Mouse (Mus musculus): ENCODE data around the gene Tle4. TPM values are rescaled to one million over a fixed set of nuclear protein-coding genes. Genes with fewer than 3 reads are reported as not detected.
A peak's percentile ranks its signal among the peaks of the same experiment; 100 is the strongest.

The Tle4 gene
- polyA plus RNA-seq, 1 experiment from 2014 or later: 13.0 TPM

DNA sequence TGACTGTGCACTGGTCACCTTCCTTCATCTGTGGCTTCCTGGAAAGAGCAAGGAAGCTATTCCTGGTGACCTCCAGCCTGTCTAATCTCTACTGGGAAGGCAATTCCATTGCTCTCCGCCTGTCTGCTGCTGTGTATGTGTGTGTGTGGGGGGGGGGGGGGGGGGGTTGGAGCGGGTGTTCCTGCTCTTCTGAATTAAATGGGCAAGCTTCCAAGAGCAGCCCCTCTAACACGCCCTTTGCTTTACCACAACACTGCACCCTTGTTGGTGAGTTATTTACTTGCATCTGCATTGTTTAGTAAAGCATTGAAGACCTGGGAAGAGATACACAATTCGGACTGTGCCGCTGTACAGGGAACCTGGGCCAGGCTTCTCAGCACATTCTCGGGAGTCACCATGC lies 170.9 kb downstream of the Tle4 start:
- no peaks in the 10 kb centered on the region for H3K27me3 ChIP-seq (replicated peaks; ENCODE audit: control insufficient read depth, insufficient read depth, low read length)
- no peak overlapping the region for H3K27ac ChIP-seq (ENCODE audit: low read depth, low read length)
- no peak for ATAC-seq (replicated peaks; ENCODE audit: low FRiP score)
- no peaks in the 10 kb centered on the region for H3K36me3 ChIP-seq (ENCODE audit: control insufficient read depth, insufficient read depth, low read length)
- DNase-seq (ENCODE audit: low spot score): no peak
- H3K4me3 ChIP-seq (ENCODE audit: low read depth, low read length): no peak overlapping the region
- no peaks in the 10 kb centered on the region for H3K9me3 ChIP-seq (ENCODE audit: control insufficient read depth, low read length)
- H3K9ac ChIP-seq (ENCODE audit: low read depth, low read length): no peak overlapping the region
- H3K4me2 ChIP-seq: no peak overlapping the region
- H3K4me1 ChIP-seq (replicated peaks; ENCODE audit: control insufficient read depth, insufficient read depth, low read length): peaks cover 11% of the 10 kb centered on the region
- 70% methylated on average over 6 of the region's 6 CpGs for WGBS

DNA sequence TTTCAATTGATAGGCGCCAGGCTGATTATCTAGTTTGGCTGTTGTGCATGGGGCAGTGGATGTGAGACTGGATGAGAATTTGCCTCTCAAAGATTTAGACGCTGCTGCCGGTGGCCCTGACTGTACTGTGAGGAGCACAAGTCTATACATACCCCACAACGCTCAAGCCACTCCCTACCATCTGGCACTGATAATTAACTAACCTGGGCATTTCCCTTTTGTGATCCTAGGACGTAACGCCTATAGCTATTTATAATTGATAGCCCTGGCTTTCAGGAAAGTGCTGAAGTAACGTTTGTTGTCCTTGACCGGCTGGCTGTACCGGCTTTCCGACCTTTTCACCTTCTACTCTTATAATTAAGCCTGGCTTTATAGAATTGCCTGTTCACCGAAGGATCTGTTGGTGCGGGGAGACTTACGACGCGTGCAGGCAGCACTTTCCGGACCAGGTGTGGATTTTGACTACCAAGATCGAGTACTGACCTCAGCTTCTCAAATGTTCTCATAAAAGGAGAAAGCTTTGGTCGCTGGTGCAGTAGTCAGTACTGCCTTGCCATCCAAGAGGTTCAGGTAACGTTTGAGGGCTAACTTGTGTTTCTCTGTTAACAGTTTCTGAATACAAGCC lies 171.5 kb downstream of the Tle4 start:
- DNase-seq (ENCODE audit: low spot score) (no peak), ATAC-seq (replicated peaks; ENCODE audit: low FRiP score) (no peak)
- Histone ChIP-seq H3K9ac (ENCODE audit: low read depth, low read length) (no peak overlapping the region), H3K36me3 (ENCODE audit: control insufficient read depth, insufficient read depth, low read length) (no peaks in the 10 kb centered on the region), H3K4me2 (no peak overlapping the region), H3K4me1 (replicated peaks; ENCODE audit: control insufficient read depth, insufficient read depth, low read length) (peaks cover 11% of the 10 kb centered on the region), H3K27ac (ENCODE audit: low read depth, low read length) (no peak overlapping the region), H3K9me3 (ENCODE audit: control insufficient read depth, low read length) (no peaks in the 10 kb centered on the region), H3K27me3 (replicated peaks; ENCODE audit: control insufficient read depth, insufficient read depth, low read length) (no peaks in the 10 kb centered on the region), H3K4me3 (ENCODE audit: low read depth, low read length) (no peak overlapping the region)
- WGBS: 55% methylated on average over 19 of the region's 19 CpGs

DNA sequence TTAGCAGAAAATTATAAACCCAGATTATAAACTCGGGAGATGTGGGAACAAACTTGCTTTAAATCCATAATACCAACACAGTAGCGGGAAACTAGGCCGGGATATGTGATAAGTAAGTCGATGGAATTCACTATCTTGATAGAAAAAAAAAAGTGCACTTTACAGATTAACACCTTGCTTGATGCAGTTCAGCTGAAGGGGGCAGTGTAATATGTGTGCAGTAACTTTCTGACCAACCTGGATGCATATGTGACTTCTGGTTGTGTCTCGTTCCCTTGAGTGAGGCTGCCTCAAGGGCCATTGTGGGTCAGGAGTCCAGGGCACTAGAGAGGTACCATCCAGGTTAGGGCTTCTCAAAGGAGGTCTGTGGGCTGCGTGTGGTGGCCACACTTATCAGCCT lies 172.7 kb downstream of the Tle4 start:
- Histone ChIP-seq H3K36me3 (ENCODE audit: control insufficient read depth, insufficient read depth, low read length) (no peaks in the 10 kb centered on the region), H3K9me3 (ENCODE audit: control insufficient read depth, low read length) (no peaks in the 10 kb centered on the region), H3K4me2 (no peak overlapping the region), H3K4me3 (ENCODE audit: low read depth, low read length) (no peak overlapping the region), H3K4me1 (replicated peaks; ENCODE audit: control insufficient read depth, insufficient read depth, low read length) (peaks cover 11% of the 10 kb centered on the region), H3K9ac (ENCODE audit: low read depth, low read length) (no peak overlapping the region), H3K27ac (ENCODE audit: low read depth, low read length) (no peak overlapping the region), H3K27me3 (replicated peaks; ENCODE audit: control insufficient read depth, insufficient read depth, low read length) (no peaks in the 10 kb centered on the region)
- WGBS: 41% methylated on average over 6 of the region's 6 CpGs
- no peak for ATAC-seq (replicated peaks; ENCODE audit: low FRiP score)
- no peak for DNase-seq (ENCODE audit: low spot score)

DNA sequence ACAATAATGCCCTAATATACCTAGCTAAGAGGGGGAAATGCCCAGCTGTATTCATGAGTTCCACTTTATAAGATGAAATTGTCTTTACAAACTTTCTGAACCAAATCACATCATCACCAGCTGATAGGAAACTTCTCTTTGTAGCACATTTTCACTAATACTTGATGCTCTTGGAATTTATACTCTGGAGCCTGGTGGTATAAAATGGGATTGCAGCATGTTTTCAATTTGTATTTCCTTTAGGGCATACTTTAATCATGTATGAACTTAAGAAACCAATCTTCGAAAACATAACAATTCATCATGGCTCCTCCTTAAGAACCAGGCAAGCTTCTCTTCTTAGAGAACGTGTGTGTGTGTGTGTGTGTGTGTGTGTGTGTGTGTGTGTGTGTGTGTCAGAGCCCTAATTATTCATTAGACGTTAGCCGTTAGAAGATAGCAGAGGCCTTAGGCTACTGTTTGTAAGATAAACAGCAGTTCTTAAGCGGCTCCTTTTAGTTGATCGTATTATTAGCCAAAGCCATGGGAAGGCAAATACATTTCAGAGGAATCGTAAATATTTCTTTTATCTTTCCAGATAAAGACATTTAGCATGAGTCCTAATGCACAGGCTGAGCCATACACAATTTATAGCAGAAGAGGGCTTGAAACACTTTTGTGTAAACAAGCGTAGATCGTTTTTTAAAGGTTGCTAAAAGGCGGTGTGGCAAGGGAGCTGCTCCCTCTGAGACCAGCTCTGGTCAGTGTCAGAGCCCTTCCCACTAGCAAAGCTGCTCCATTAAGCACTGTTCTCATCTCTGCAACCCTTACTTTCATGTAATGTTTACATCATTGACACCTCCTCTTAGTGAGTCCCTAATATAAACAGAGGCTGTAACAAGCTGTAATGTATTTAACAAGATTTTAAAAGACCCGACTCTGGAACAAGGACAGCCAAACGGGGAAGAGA lies 173.6 kb downstream of the Tle4 start:
- WGBS: 35% methylated on average over 12 of the region's 12 CpGs
- ATAC-seq (replicated peaks; ENCODE audit: low FRiP score) (peak; percentile 55; the same call in 1 of the 2 replicates), DNase-seq (ENCODE audit: low spot score) (no peak)
- H3K9me3 ChIP-seq (ENCODE audit: control insufficient read depth, low read length): no peaks in the 10 kb centered on the region
- no peak overlapping the region; the same call in 1 of the 2 replicates for H3K27ac ChIP-seq (ENCODE audit: low read depth, low read length)
- H3K36me3 ChIP-seq (ENCODE audit: control insufficient read depth, insufficient read depth, low read length): no peaks in the 10 kb centered on the region
- H3K4me1 ChIP-seq (replicated peaks; ENCODE audit: control insufficient read depth, insufficient read depth, low read length): peaks cover 11% of the 10 kb centered on the region
- no peaks in the 10 kb centered on the region for H3K27me3 ChIP-seq (replicated peaks; ENCODE audit: control insufficient read depth, insufficient read depth, low read length)
- no peak overlapping the region for H3K9ac ChIP-seq (ENCODE audit: low read depth, low read length)
- no peak overlapping the region for H3K4me3 ChIP-seq (ENCODE audit: low read depth, low read length)
- peak overlapping the region; percentile 31; the same call in 1 of the 2 replicates for H3K4me2 ChIP-seq

DNA sequence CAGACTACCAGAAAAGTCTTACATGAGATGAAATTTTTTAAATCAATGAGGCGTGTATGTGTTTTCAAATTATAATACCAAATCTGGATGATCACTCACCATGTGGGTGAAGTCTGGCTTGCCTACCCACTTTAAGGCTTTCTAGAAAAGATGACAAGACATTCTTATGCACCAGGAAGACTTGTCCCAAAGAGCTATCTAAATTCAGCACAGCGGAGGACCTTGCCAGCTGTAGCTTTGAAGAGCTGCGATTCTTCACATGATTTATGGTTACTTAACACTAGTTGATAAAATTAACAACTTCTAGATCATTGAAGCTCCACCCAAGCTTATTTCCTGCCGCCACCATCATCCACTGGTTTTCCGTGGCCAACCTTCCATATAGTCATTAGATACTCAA lies 176.2 kb downstream of the Tle4 start:
- ATAC-seq (replicated peaks; ENCODE audit: low FRiP score) (no peak), DNase-seq (ENCODE audit: low spot score) (no peak)
- no peak overlapping the region for H3K27ac ChIP-seq (ENCODE audit: low read depth, low read length)
- H3K36me3 ChIP-seq (ENCODE audit: control insufficient read depth, insufficient read depth, low read length): no peaks in the 10 kb centered on the region
- H3K27me3 ChIP-seq (replicated peaks; ENCODE audit: control insufficient read depth, insufficient read depth, low read length): no peaks in the 10 kb centered on the region
- H3K4me1 ChIP-seq (replicated peaks; ENCODE audit: control insufficient read depth, insufficient read depth, low read length): peaks cover 11% of the 10 kb centered on the region
- 77% methylated on average over 5 of the region's 5 CpGs for WGBS
- H3K4me2 ChIP-seq: no peak overlapping the region
- no peak overlapping the region for H3K9ac ChIP-seq (ENCODE audit: low read depth, low read length)
- no peak overlapping the region for H3K4me3 ChIP-seq (ENCODE audit: low read depth, low read length)
- no peaks in the 10 kb centered on the region for H3K9me3 ChIP-seq (ENCODE audit: control insufficient read depth, low read length)

DNA sequence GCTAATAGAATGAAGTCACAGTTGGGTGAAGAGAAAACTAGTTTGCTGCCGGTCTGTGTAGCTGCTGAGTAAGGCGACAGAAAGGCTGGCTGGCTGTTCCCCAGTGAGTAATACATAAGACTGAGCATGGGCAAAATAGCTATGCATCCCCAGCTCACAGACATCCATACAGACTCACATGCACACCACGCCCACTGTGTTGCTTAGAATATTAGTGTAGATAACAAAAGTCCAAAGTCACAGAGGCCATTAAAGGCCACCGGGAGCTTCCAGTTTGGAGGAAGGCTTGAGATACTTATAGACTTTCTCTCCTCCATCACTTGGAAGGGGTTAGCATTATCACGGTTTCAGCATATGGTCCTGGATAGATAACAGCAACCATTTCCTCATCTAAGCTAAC lies 178.0 kb downstream of the Tle4 start:
- H3K9ac ChIP-seq (ENCODE audit: low read depth, low read length): no peak overlapping the region
- no peaks in the 10 kb centered on the region for H3K27me3 ChIP-seq (replicated peaks; ENCODE audit: control insufficient read depth, insufficient read depth, low read length)
- H3K4me2 ChIP-seq: no peak overlapping the region
- H3K27ac ChIP-seq (ENCODE audit: low read depth, low read length): no peak overlapping the region
- DNase-seq (ENCODE audit: low spot score) (no peak), ATAC-seq (replicated peaks; ENCODE audit: low FRiP score) (peak; percentile 77)
- H3K9me3 ChIP-seq (ENCODE audit: control insufficient read depth, low read length): no peaks in the 10 kb centered on the region
- WGBS: 58% methylated on average over 5 of the region's 5 CpGs
- H3K4me3 ChIP-seq (ENCODE audit: low read depth, low read length): no peak overlapping the region
- H3K4me1 ChIP-seq (replicated peaks; ENCODE audit: control insufficient read depth, insufficient read depth, low read length): peaks cover 2% of the 10 kb centered on the region; the same call in 1 of the 2 replicates
- no peaks in the 10 kb centered on the region for H3K36me3 ChIP-seq (ENCODE audit: control insufficient read depth, insufficient read depth, low read length)

DNA sequence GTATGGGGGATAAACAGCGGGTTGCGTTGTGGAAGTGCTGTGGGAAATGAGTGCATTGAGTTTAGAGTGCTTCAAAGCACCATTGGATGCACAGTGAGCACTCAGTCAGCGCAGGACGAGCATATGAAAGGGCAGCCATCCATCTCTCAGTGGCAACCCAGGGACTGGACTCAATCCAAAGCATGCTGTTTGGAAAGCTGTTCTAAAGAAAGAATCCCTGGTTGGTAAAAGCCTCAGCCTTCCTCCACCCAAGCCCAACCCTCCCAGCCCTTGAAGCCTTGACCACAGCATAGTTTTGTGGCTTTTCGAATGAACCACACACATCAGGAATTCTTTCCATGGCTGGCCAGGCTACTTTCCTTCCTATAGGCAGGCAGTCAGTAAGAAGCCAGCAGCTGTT lies 181.0 kb downstream of the Tle4 start:
- no peak overlapping the region for H3K9ac ChIP-seq (ENCODE audit: low read depth, low read length)
- DNase-seq (ENCODE audit: low spot score): no peak
- H3K4me1 ChIP-seq (replicated peaks; ENCODE audit: control insufficient read depth, insufficient read depth, low read length): no peaks in the 10 kb centered on the region; the same call in 1 of the 2 replicates
- H3K9me3 ChIP-seq (ENCODE audit: control insufficient read depth, low read length): no peaks in the 10 kb centered on the region
- no peak overlapping the region for H3K4me3 ChIP-seq (ENCODE audit: low read depth, low read length)
- H3K27me3 ChIP-seq (replicated peaks; ENCODE audit: control insufficient read depth, insufficient read depth, low read length): no peaks in the 10 kb centered on the region
- no peak for ATAC-seq (replicated peaks; ENCODE audit: low FRiP score)
- 68% methylated on average over 5 of the region's 5 CpGs for WGBS
- no peak overlapping the region for H3K4me2 ChIP-seq
- H3K36me3 ChIP-seq (ENCODE audit: control insufficient read depth, insufficient read depth, low read length): no peaks in the 10 kb centered on the region
- no peak overlapping the region for H3K27ac ChIP-seq (ENCODE audit: low read depth, low read length)

DNA sequence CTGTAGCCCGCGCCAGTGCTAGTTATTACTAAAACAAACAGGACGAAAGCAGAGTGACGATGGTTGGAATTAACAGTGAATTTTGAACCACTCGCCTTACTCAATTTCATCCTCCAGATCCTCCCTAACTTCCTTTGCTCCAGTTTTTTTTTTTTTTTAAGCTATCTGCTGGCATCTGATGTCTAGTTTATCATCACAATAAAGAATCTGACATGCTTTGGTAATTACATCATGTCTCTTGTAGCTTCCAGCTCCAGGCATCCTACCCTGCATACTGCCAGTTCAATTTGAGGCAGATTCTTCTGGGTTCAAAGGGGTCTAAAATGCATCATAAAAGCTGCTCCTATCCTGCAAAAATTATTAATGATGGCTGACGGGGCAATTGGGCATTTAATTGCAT lies 181.9 kb downstream of the Tle4 start:
- Histone ChIP-seq H3K9ac (ENCODE audit: low read depth, low read length) (no peak overlapping the region), H3K27me3 (replicated peaks; ENCODE audit: control insufficient read depth, insufficient read depth, low read length) (no peaks in the 10 kb centered on the region), H3K9me3 (ENCODE audit: control insufficient read depth, low read length) (no peaks in the 10 kb centered on the region), H3K36me3 (ENCODE audit: control insufficient read depth, insufficient read depth, low read length) (no peaks in the 10 kb centered on the region), H3K27ac (ENCODE audit: low read depth, low read length) (no peak overlapping the region), H3K4me3 (ENCODE audit: low read depth, low read length) (no peak overlapping the region), H3K4me1 (replicated peaks; ENCODE audit: control insufficient read depth, insufficient read depth, low read length) (no peaks in the 10 kb centered on the region; the same call in 1 of the 2 replicates), H3K4me2 (no peak overlapping the region)
- ATAC-seq (replicated peaks; ENCODE audit: low FRiP score) (no peak), DNase-seq (ENCODE audit: low spot score) (no peak)
- WGBS: 79% methylated on average over 6 of the region's 6 CpGs
